Mouse (Mus musculus) right cerebral cortex, adult 2 months (tissue): ENCODE results near the gene Timp2.

ENCODE experiments used
- DNase-seq, 2 experiments: peaks; one replicate each; pipeline ENCODE4 v3.0.0; 2021 to 2022; ENCODE audit warnings: low spot score in 2 of 2

Gene Timp2

GRCm38 (mm10) chr11:118369657-118370056 lies 14.1 kb upstream of the Timp2 start:
- DNase-seq = no peak

GRCm38 (mm10) chr11:118369251-118369650 lies 13.7 kb upstream of the Timp2 start:
- DNase-seq = no peak

- DNase-seq = no peak
Observed at GRCm38 (mm10) chr11:118368330-118368729, 12.8 kb upstream of the Timp2 start.

GRCm38 (mm10) chr11:118366559-118366958 lies 11.0 kb upstream of the Timp2 start:
- no peak for DNase-seq

GRCm38 (mm10) chr11:118366108-118366507 lies 10.6 kb upstream of the Timp2 start:
- DNase-seq = no peak

GRCm38 (mm10) chr11:118365171-118365570 lies 9.6 kb upstream of the Timp2 start:
- DNase-seq = no peak

GRCm38 (mm10) chr11:118364021-118364420 lies 8.5 kb upstream of the Timp2 start:
- DNase-seq = no peak

- DNase-seq = no peak
Observed at GRCm38 (mm10) chr11:118362971-118363518, 7.5 kb upstream of the Timp2 start.

- no peak for DNase-seq
Observed at GRCm38 (mm10) chr11:118362501-118362900, 7.0 kb upstream of the Timp2 start.

- no peak for DNase-seq
Observed at GRCm38 (mm10) chr11:118360907-118361341, 5.4 kb upstream of the Timp2 start.

GRCm38 (mm10) chr11:118360491-118360890 lies 5.0 kb upstream of the Timp2 start:
- no peak for DNase-seq

GRCm38 (mm10) chr11:118355205-118355604 lies 335 bp downstream of the Timp2 start:
- peak; percentile 82 for DNase-seq

GRCm38 (mm10) chr11:118354636-118355191 lies 826 bp downstream of the Timp2 start:
- no peak for DNase-seq

- DNase-seq = no peak
Observed at GRCm38 (mm10) chr11:118349494-118349893, 6.0 kb downstream of the Timp2 start.

GRCm38 (mm10) chr11:118348877-118349276 lies 6.7 kb downstream of the Timp2 start:
- DNase-seq = no peak

GRCm38 (mm10) chr11:118348419-118348818 lies 7.1 kb downstream of the Timp2 start:
- no peak for DNase-seq

GRCm38 (mm10) chr11:118347911-118348310 lies 7.6 kb downstream of the Timp2 start:
- DNase-seq = no peak

- no peak for DNase-seq
Observed at GRCm38 (mm10) chr11:118347391-118347790, 8.1 kb downstream of the Timp2 start.

GRCm38 (mm10) chr11:118346395-118347096 lies 9.0 kb downstream of the Timp2 start:
- no peak for DNase-seq

- DNase-seq = no peak
Observed at GRCm38 (mm10) chr11:118345693-118346092, 9.8 kb downstream of the Timp2 start.

- DNase-seq = no peak
Observed at GRCm38 (mm10) chr11:118343629-118344028, 11.9 kb downstream of the Timp2 start.

- DNase-seq = no peak
Observed at GRCm38 (mm10) chr11:118342400-118342981, 13.0 kb downstream of the Timp2 start, which contains the start of gene Cep295nl. Gene Cep295nl (minus strand): TSS chr11:118342500.
